Mouse (Mus musculus) forebrain, embryonic 11.5 days (tissue): ENCODE data around the gene Sdhaf3. TPM values are rescaled to one million over a fixed set of nuclear protein-coding genes. Genes with fewer than 3 reads are reported as not detected.
"Not testable (repeated sequence)": the region's sequence is repeated elsewhere in the genome, so short reads cannot be mapped to it uniquely, and the experiment has no call there.

Source experiments
- ATAC-seq: fragments of 200-750 bp; cut with Nextera tagmentation; replicated peaks from 2 replicates; pipeline ENCODE4 v1.8.0; 2017; ENCODE audit warnings: moderate TSS enrichment; ENCODE audit not compliant: low FRiP score
- DNase-seq: peaks from one replicate; pipeline ENCODE4 v3.0.0-alpha.2; 2017; ENCODE audit warnings: low spot score
- H3K27ac ChIP-seq: fragments of 300-500 bp; sonication (generic); 2 replicates; pipeline ENCODE4 v1.5.1; 2014; ENCODE audit warnings: low read depth, low read length
- H3K27me3 ChIP-seq: fragments of 300-500 bp; sonication (generic); 2 replicates; pipeline ENCODE4 v1.6.1; 2014; ENCODE audit warnings: mild to moderate bottlenecking, low read length, mixed read lengths; ENCODE audit not compliant: control insufficient read depth, insufficient read depth
- H3K36me3 ChIP-seq: fragments of 300-500 bp; sonication (generic); 2 replicates; pipeline ENCODE4 v1.6.1; 2014; ENCODE audit warnings: mild to moderate bottlenecking, low read length, moderate library complexity, mixed read lengths; ENCODE audit not compliant: control insufficient read depth, insufficient read depth
- H3K4me1 ChIP-seq: fragments of 300-500 bp; sonication (generic); replicated peaks from 2 replicates; pipeline ENCODE4 v1.6.1; 2014; ENCODE audit warnings: low read length, mixed read lengths; ENCODE audit not compliant: control insufficient read depth, insufficient read depth
- H3K4me2 ChIP-seq: fragments of 300-500 bp; sonication (generic); 2 replicates; pipeline ENCODE4 v1.6.1; 2014; ENCODE audit warnings: low read depth, mild to moderate bottlenecking, low read length, moderate library complexity, mixed read lengths; ENCODE audit not compliant: severe bottlenecking
- H3K4me3 ChIP-seq: fragments of 300-500 bp; sonication (generic); 2 replicates; pipeline ENCODE4 v1.5.1; 2014; ENCODE audit warnings: low read depth, low read length
- H3K9ac ChIP-seq: fragments of 300-500 bp; sonication (generic); 2 replicates; pipeline ENCODE4 v1.6.1; 2014; ENCODE audit warnings: low read length
- H3K9me3 ChIP-seq: fragments of 300-500 bp; sonication (generic); 2 replicates; pipeline ENCODE4 v1.6.1; 2016; ENCODE audit warnings: low read length, mixed read lengths; ENCODE audit not compliant: control insufficient read depth
- WGBS: fragments of 180-500 bp; shearing (Covaris S2); extraction: QIAGEN DNeasy Blood & Tissue Kit; methylation state at CpG from one replicate; pipeline ENCODE4 v1.1.7; 2014; 5-methylcytosine and 5-hydroxymethylcytosine counted together
- polyA plus RNA-seq: library from polyadenylated mRNA; unstranded; fragments of >200 nt; fragmentation: Nextera tagmentation; extraction: Ambion mirVana; gene quantifications from 2 replicates; pipeline ENCODE4 v1.2.1, GENCODE M21; 2014

Sdhaf3 gene
- polyA plus RNA-seq, 1 experiment from 2014 or later = 8.1 TPM

- no peaks in the 10 kb centered on the region for H3K36me3 ChIP-seq
- H3K9me3 ChIP-seq = no peaks in the 10 kb centered on the region
- H3K27ac ChIP-seq = no peak overlapping the region
- no peak overlapping the region for H3K4me2 ChIP-seq
- DNase-seq = no peak
- H3K9ac ChIP-seq = no peak overlapping the region
- 78% methylated on average over 4 of the region's 4 CpGs for WGBS
- no peak for ATAC-seq
- no peak overlapping the region for H3K4me3 ChIP-seq
- H3K27me3 ChIP-seq = no peaks in the 10 kb centered on the region
- H3K4me1 ChIP-seq = no peaks in the 10 kb centered on the region
Measured at GRCm38 (mm10) chr6:6931507-6931906, 24.3 kb upstream of the Sdhaf3 start.

GRCm38 (mm10) chr6:6940845-6941244 lies 15.0 kb upstream of the Sdhaf3 start:
- 67% methylated on average over 2 of the region's 2 CpGs for WGBS
- H3K36me3 ChIP-seq = no peaks in the 10 kb centered on the region
- no peak overlapping the region for H3K4me2 ChIP-seq

GRCm38 (mm10) chr6:6942813-6943212 lies 13.0 kb upstream of the Sdhaf3 start:
- no peaks in the 10 kb centered on the region for H3K36me3 ChIP-seq
- H3K4me2 ChIP-seq = no peak overlapping the region
- no peaks in the 10 kb centered on the region for H3K9me3 ChIP-seq
- 53% methylated on average over 6 of the region's 6 CpGs for WGBS
- no peak overlapping the region for H3K9ac ChIP-seq
- H3K4me3 ChIP-seq = no peak overlapping the region
- H3K27me3 ChIP-seq = no peaks in the 10 kb centered on the region
- peak; percentile 52 for DNase-seq
- ATAC-seq = no peak
- no peaks in the 10 kb centered on the region for H3K4me1 ChIP-seq
- H3K27ac ChIP-seq = no peak overlapping the region

More at GRCm38 (mm10) chr6:6940845-6941244, 15.0 kb upstream of the Sdhaf3 start:
- DNase-seq (no peak), ATAC-seq (no peak)
- Histone ChIP-seq H3K4me1 (no peaks in the 10 kb centered on the region), H3K27me3 (no peaks in the 10 kb centered on the region), H3K9ac (no peak overlapping the region), H3K9me3 (no peaks in the 10 kb centered on the region), H3K27ac (no peak overlapping the region), H3K4me3 (no peak overlapping the region)

- ATAC-seq (no peak), DNase-seq (no peak)
- no peaks in the 10 kb centered on the region for H3K36me3 ChIP-seq
- no peak overlapping the region for H3K27ac ChIP-seq
- WGBS = 20% methylated on average over 1 of the region's 1 CpGs
- H3K4me1 ChIP-seq = no peaks in the 10 kb centered on the region
- H3K4me3 ChIP-seq = no peak overlapping the region
- H3K9me3 ChIP-seq = no peaks in the 10 kb centered on the region
- H3K9ac ChIP-seq = no peak overlapping the region
- no peak overlapping the region for H3K4me2 ChIP-seq
- no peaks in the 10 kb centered on the region for H3K27me3 ChIP-seq
Measured at GRCm38 (mm10) chr6:6947650-6948049, 8.2 kb upstream of the Sdhaf3 start.

- Histone ChIP-seq H3K9ac (peak overlapping the region; percentile 47; the same call in 1 of the 2 replicates), H3K36me3 (no peaks in the 10 kb centered on the region), H3K4me3 (peak overlapping the region; percentile 66), H3K27me3 (no peaks in the 10 kb centered on the region), H3K9me3 (no peaks in the 10 kb centered on the region), H3K4me1 (no peaks in the 10 kb centered on the region), H3K27ac (no peak overlapping the region), H3K4me2 (peak overlapping the region; percentile 70)
- 37% methylated on average over 6 of the region's 6 CpGs for WGBS
- DNase-seq (no peak), ATAC-seq (peak; percentile 45)
Measured at GRCm38 (mm10) chr6:6955395-6955763, 425 bp upstream of the Sdhaf3 start.

GRCm38 (mm10) chr6:6959234-6959633 lies 3.4 kb downstream of the Sdhaf3 start:
- not testable (repeated sequence) for H3K27me3 ChIP-seq, DNase-seq, H3K9me3 ChIP-seq, H3K4me3 ChIP-seq, ATAC-seq, H3K36me3 ChIP-seq, H3K4me1 ChIP-seq, H3K27ac ChIP-seq, H3K9ac ChIP-seq, H3K4me2 ChIP-seq
- WGBS = 90% methylated on average over 2 of the region's 4 CpGs

GRCm38 (mm10) chr6:6997226-6997946 lies 41.6 kb downstream of the Sdhaf3 start:
- Histone ChIP-seq H3K27me3 (no peaks in the 10 kb centered on the region), H3K4me3 (no peak overlapping the region), H3K36me3 (no peaks in the 10 kb centered on the region), H3K4me1 (no peaks in the 10 kb centered on the region), H3K27ac (no peak overlapping the region), H3K9ac (no peak overlapping the region), H3K4me2 (no peak overlapping the region), H3K9me3 (no peaks in the 10 kb centered on the region)
- DNase-seq (no peak), ATAC-seq (no peak)
- WGBS = 87% methylated on average over 4 of the region's 4 CpGs

GRCm38 (mm10) chr6:6997956-6998355 lies 42.2 kb downstream of the Sdhaf3 start:
- Histone ChIP-seq H3K4me2 (no peak overlapping the region), H3K4me1 (no peaks in the 10 kb centered on the region), H3K9me3 (no peaks in the 10 kb centered on the region), H3K27ac (no peak overlapping the region), H3K27me3 (no peaks in the 10 kb centered on the region), H3K4me3 (no peak overlapping the region), H3K36me3 (no peaks in the 10 kb centered on the region), H3K9ac (no peak overlapping the region)
- WGBS = 85% methylated on average over 1 of the region's 1 CpGs
- ATAC-seq = no peak
- DNase-seq = no peak

- no peak for ATAC-seq
- no peaks in the 10 kb centered on the region for H3K27me3 ChIP-seq
- 87% methylated on average over 3 of the region's 3 CpGs for WGBS
- H3K4me2 ChIP-seq = no peak overlapping the region
- H3K27ac ChIP-seq = no peak overlapping the region
- H3K36me3 ChIP-seq = no peaks in the 10 kb centered on the region
- no peaks in the 10 kb centered on the region for H3K4me1 ChIP-seq
- no peaks in the 10 kb centered on the region for H3K9me3 ChIP-seq
- no peak overlapping the region for H3K9ac ChIP-seq
- DNase-seq = no peak
- H3K4me3 ChIP-seq = no peak overlapping the region
Measured at GRCm38 (mm10) chr6:6999015-6999414, 43.2 kb downstream of the Sdhaf3 start.
